Mouse (Mus musculus): ENCODE measurements around the gene Lifr. TPM values are rescaled to one million over a fixed set of nuclear protein-coding genes. Genes with fewer than 3 reads are reported as not detected.

The Lifr gene
- polyA plus RNA-seq, 1 experiment = 2.7 TPM

- no peak for DNase-seq (ENCODE audit: low read depth, low spot score)
- WGBS = 88% methylated on average over 4 of the region's 4 CpGs
Measured at GRCm38 (mm10) chr15:7079631-7080337, 10.6 kb upstream of the Lifr start.

DNA sequence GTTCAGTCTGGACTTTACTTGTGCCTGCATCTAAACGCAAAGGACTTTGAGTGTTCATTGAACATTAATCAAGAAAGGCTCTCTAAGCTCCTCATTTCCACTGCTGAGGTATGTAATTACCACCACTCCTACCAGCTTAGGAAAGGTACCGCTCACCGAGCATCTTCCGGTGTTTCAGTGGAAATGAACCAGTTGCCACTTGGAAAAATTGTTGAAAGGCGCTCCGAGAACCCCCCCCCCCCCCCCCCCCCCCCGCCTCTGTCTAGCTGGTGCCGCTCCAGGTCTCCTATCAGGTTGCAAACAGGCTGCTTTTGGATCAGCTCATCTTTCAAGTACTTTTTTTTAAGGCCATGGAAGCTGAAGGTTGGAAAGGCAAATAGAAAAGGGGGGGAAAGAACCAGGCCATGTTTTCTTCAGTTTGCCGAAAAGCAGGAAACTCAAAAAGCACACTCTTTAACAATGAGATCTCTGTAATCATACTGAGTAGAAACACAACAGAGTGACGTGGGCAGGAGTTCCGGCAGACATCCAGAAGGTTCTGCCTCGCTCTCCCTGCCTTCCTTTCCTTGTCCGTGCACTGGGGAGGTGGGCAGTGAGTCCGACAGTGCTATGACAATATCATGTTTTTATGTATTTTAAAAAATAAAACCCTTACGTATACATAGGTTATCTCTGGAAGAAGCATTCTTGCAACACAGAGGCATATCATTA, 9.3 kb upstream of the Lifr start:
- 63% methylated on average over 15 of the region's 15 CpGs for WGBS

DNA sequence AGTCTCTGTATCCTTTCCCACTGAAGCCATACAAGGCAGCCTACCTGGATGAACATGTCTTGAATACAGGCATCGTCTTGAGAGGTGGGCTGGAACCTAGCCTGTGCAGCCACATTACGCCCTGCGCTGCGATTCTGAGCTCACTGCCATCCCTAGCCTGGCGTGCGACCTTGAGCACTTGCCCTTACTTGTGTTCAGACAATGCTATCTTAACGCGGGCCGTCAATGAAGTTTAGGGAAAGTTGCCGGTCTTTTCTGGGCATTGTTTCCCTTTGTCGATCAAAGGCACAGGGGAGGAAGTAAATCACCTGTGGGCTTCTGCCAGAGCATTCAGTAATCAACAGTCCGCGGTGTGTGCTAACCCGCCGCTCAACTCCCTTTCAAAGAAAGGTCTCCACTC, 8.6 kb upstream of the Lifr start:
- no peak for DNase-seq (ENCODE audit: low read depth, low spot score)
- WGBS = 52% methylated on average over 15 of the region's 15 CpGs

More for the DNA sequence above, 9.3 kb upstream of the Lifr start:
- no peak for DNase-seq (ENCODE audit: low read depth, low spot score)

DNA sequence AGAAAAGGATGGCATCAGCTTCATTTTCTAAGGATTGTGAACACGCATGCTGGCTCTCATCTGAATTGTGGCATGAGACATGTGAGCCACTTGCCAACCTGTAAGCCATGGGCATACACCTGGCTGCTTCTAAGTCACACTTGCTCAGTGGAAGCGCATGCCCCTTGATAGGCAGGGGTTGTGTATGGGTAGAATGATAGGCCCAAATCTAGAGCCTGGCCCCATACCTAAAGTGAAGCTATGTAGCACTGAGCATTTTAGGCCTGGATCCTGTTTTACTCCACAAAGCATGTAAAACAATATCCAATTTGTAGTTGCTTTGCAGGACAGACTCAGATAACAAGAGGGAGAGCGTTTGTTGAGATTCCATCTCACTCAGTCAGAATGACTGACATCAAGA, 7.5 kb upstream of the Lifr start:
- DNase-seq (ENCODE audit: low read depth, low spot score) = no peak
- 95% methylated on average over 3 of the region's 3 CpGs for whole genome bisulfite sequencing

DNA sequence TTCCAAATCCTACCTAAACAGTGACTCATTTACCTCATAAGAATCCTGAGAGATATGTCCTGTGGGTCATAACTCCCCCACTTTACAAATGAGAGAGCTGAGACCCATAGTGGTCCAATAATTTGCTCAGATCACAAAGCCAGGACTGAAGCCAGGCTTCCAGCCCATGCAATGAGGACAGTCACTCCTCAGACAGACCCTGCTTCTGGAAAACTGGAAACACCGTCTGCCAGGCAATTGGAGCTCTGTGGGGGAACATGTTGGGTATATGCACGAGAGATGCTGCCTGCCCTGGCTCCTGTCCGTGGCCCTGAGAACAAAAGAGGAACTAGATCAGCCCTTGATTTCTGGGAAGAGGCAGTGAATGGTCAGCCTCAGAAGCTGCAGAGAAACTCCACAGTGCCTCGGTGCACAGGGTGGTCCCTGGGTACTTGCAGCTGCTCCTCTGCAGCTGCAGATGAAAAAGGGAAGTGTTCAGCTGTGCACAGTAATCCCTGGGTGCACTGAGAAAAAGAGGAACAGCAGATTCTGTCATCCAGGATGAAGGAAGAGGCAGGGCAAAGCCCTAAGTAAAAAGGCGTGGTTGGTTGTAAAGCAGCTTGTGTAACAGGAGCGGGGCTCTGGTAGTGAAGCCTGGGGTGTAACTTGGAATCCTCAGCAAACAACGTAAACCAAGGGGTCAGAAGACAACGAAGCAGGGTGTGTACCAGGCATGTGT, 5.5 kb upstream of the Lifr start:
- WGBS = 14% methylated on average over 8 of the region's 8 CpGs
- DNase-seq (ENCODE audit: low read depth, low spot score) = no peak

GRCm38 (mm10) chr15:7088691-7089090, 1.7 kb upstream of the Lifr start:
- WGBS = 81% methylated on average over 2 of the region's 2 CpGs
- DNase-seq (ENCODE audit: low read depth, low spot score) = no peak

DNA sequence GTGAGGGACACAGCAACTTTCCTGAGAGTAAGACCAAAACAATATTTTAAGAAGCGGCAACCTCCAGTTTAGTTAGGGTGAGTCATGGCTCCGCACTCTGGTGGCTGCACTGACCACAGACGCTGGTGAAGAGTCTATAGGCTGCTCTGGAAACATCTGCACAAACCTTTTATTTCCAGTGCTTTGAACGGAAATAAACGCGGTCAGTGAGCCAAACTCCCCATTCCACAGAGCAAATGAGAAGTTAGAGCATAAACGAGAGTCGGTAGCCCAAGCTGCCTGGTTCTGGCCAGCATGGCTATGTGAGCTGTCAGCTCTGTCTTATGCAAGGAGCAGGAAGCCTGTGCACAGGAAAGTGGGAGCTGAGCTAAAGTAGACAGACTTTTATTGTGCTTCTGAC, 1.9 kb downstream of the Lifr start:
- WGBS = 25% methylated on average over 8 of the region's 8 CpGs
- DNase-seq (ENCODE audit: low read depth, low spot score) = no peak

GRCm38 (mm10) chr15:7099406-7099805, 9.0 kb downstream of the Lifr start:
- whole genome bisulfite sequencing = 85% methylated on average over 1 of the region's 1 CpGs
- no peak for DNase-seq (ENCODE audit: low read depth, low spot score)

- no peak for DNase-seq (ENCODE audit: low read depth, low spot score)
- WGBS = 85% methylated on average over 6 of the region's 6 CpGs
Measured at GRCm38 (mm10) chr15:7100226-7100625, 9.8 kb downstream of the Lifr start.

DNA sequence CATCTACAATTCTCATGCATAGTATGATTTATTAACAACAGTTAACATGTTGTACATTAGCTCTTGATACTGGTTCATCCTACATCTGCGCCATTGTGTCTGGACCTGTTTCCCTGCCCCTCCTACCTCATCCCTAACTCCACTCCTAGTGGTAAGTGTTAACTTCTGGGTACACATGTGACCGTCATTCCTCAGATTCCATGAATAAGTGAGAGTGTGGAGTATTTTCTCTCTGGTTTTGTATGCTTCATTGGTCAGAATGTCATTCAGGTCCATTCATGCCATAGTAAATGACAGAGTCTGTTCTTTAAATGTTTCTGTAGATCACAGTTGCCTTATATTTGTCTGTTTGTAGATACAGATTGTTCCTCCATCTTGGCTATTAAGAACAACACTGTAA, 12.6 kb downstream of the Lifr start:
- no peak for DNase-seq (ENCODE audit: low read depth, low spot score)
- WGBS = 95% methylated on average over 2 of the region's 2 CpGs

DNA sequence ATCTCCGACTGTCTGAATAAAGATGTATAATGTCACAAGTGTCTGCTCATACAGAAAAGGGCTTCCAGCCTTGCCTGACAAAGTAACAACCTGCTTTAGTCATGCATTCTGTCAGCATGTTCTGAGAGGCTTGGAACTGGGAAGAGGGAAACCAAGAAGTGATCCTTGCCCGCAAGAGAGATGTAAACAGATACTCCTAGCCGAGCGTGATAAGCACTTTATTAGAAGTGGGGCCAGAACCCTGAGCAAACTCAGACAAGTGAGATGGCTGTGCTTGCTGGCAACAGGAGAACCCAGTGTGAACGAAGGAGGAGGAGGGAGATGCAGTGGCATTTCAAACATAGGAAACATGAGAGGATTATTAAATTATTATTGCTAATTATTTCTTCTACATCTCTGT, 14.8 kb downstream of the Lifr start:
- no peak for DNase-seq (ENCODE audit: low read depth, low spot score)
- WGBS = 18% methylated on average over 5 of the region's 5 CpGs

DNA sequence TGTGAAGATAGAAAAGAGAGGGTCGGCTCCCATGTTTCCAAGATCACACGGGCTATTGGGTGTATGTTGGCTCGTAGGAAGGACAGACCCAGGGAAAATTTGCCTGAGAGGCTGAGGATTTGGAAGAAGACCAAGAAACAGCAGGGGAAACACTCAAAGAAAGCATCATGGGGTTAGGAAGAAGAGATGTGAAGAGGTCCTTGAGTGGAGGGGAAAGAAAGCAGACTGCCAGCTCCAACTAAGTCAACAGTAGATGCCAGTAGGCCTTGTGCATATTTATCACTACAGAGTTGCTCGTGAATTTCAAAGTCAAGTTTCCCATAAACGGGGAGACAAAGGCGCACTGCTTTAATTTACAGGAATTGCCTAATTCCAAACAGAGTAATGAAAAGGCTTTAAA, 17.7 kb downstream of the Lifr start:
- 88% methylated on average over 6 of the region's 6 CpGs for WGBS
- no peak for DNase-seq (ENCODE audit: low read depth, low spot score)

DNA sequence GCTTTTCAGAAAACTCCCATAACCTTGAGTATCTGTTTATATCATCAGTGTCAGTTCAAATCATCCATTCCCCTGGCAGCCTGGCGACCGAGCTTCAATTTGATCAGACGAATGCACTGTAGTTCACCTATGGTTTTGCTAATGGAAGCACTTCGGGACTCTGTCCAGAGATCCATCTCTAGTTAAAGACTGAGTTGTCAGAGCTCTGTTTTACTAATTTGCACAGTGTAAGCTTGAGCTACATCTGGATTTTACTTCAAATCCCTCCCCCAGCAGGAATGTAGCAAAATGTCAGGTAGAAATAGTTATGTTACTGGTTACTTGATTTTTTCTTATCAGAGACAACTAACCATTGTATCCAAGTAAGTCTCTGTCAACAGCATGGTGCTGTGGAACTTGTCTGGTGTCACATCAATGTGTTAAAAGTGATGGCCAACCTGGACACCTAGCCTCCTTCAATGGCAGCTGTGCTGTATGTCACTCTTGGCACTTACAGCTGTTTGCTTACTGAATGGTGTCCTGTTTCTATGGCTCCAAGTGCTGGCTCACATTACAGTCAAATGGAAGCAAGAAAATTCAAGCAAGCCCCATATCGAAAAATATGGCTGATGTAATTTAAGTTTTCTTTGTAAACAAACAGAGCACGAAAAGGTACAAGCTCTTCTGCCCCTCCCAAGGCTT, 22.0 kb downstream of the Lifr start:
- 75% methylated on average over 6 of the region's 6 CpGs for WGBS
- no peak for DNase-seq (ENCODE audit: low read depth, low spot score)

GRCm38 (mm10) chr15:7113906-7114305, 23.5 kb downstream of the Lifr start:
- no peak for DNase-seq (ENCODE audit: low read depth, low spot score)
- 70% methylated on average over 3 of the region's 3 CpGs for WGBS

DNA sequence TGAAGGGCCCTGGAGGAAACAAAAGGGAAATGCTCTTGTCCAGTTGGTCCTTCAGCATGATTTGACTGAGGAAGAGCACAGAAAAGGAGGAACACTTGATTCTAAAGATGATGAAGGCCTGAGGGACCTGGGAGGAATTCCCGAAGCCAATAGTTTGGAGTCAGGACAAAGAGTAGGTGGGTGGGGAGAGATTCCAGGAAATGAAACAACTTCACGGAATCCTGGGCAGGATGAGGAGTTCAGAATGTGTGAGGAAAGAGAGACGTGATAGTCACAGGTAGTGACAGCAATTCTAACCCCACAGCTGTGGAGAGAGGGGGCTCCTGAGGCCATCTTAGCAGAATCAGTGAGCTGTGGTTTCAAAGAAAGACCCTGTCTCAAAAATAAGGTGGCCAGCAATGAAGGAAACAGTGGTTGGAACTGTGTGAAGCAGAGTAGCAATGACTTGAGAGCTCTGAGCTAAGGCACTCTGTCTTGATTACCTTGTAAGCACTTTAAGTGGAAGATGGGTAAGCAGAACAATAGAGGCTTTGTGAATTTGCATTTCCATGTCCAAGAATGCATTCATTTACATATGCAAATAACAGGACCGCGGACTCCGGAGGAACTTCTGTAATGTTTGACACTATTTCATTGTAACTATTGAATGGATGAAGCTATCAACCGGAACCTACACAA, 25.1 kb downstream of the Lifr start:
- WGBS = 82% methylated on average over 7 of the region's 7 CpGs
- no peak for DNase-seq (ENCODE audit: low read depth, low spot score)

GRCm38 (mm10) chr15:7116216-7116615, 25.8 kb downstream of the Lifr start:
- DNase-seq (ENCODE audit: low read depth, low spot score) = no peak
- 61% methylated on average over 1 of the region's 1 CpGs for WGBS

GRCm38 (mm10) chr15:7116699-7117098, 26.3 kb downstream of the Lifr start:
- WGBS = 87% methylated on average over 3 of the region's 3 CpGs

DNA sequence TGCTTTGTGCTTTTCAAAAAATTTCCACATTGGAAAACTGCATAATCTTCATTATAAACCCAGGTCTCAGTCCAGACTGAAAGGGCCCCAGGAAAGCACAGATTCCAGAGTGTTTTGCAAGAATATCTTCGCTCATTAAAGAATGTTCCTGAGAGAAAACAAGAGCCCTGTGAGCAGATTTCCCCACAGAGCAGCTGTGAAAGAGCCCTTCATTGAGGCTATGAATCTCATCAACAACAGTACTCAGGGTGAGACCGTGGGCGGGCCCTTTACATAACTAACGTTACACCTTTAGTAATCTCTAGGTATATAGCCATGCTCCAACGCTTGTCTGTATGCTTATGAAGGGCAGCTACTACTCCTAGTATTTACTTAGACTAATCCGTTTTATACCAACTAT, 27.5 kb downstream of the Lifr start:
- DNase-seq (ENCODE audit: low read depth, low spot score) = no peak
- 64% methylated on average over 6 of the region's 6 CpGs for WGBS

More at GRCm38 (mm10) chr15:7116699-7117098, 26.3 kb downstream of the Lifr start:
- no peak for DNase-seq (ENCODE audit: low read depth, low spot score)

DNA sequence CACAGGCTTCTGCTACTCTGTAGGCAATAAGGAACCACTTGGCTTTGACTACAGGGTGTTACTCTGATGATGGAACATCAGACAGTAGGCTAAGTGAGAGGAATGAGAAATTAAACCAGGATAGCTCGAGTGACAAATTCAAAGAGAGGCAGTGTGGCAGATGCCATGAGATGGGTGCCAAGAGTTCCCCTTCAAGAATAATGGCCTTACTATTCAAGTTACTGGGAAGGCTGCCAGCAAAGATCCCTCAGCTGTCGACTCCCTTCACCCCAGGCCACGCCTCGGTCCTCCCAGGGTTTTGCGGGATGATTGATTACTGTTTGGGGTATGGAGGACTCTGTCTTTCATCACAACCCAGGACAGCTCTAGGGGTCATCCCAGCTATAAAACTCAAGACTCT, 28.4 kb downstream of the Lifr start:
- no peak for DNase-seq (ENCODE audit: low read depth, low spot score)
- 20% methylated on average over 5 of the region's 5 CpGs for WGBS

Data from large intestine, adult 2 months (tissue).